Mouse (Mus musculus) forebrain, embryonic 13.5 days (tissue): ENCODE data around the gene Mrto4. TPM values are rescaled to one million over a fixed set of nuclear protein-coding genes. Genes with fewer than 3 reads are reported as not detected.

Source experiments
- ATAC-seq: fragments of 200-750 bp; cut with Nextera tagmentation; 2 replicates; pipeline ENCODE4 v1.8.0; 2017
- H3K27ac ChIP-seq: fragments of 300-500 bp; sonication (generic); 2 replicates; pipeline ENCODE4 v1.5.1; 2015; ENCODE audit warnings: inconsistent platforms, mild to moderate bottlenecking, moderate library complexity
- H3K27me3 ChIP-seq: fragments of 300-500 bp; sonication (generic); 2 replicates; pipeline ENCODE4 v1.6.1; 2015; ENCODE audit warnings: mild to moderate bottlenecking, inconsistent platforms
- H3K36me3 ChIP-seq: fragments of 300-500 bp; sonication (generic); 2 replicates; pipeline ENCODE4 v1.6.1; 2015; ENCODE audit warnings: mild to moderate bottlenecking, inconsistent platforms; ENCODE audit not compliant: poor library complexity, severe bottlenecking
- H3K4me1 ChIP-seq: fragments of 300-500 bp; sonication (generic); 2 replicates; pipeline ENCODE4 v1.6.1; 2015; ENCODE audit warnings: inconsistent platforms
- H3K4me2 ChIP-seq: fragments of 300-500 bp; sonication (generic); 2 replicates; pipeline ENCODE4 v1.6.1; 2015; ENCODE audit warnings: inconsistent platforms, mild to moderate bottlenecking, moderate library complexity
- H3K4me3 ChIP-seq: fragments of 300-500 bp; sonication (generic); 2 replicates; pipeline ENCODE4 v1.5.1; 2015; ENCODE audit warnings: mild to moderate bottlenecking, inconsistent platforms
- H3K9ac ChIP-seq: fragments of 300-500 bp; sonication (generic); 2 replicates; pipeline ENCODE4 v1.6.1; 2015; ENCODE audit warnings: mild to moderate bottlenecking, inconsistent platforms
- H3K9me3 ChIP-seq: fragments of 300-500 bp; sonication (generic); replicated peaks from 2 replicates; pipeline ENCODE4 v1.6.1; 2016; ENCODE audit warnings: inconsistent platforms
- WGBS: fragments of 180-500 bp; shearing (Covaris S2); methylation state at CpG from one replicate; pipeline ENCODE4 v1.1.7; 2015; 5-methylcytosine and 5-hydroxymethylcytosine counted together
- polyA plus RNA-seq: library from polyadenylated mRNA; unstranded; fragments of >200 nt; fragmentation: Nextera tagmentation; extraction: Ambion mirVana; gene quantifications from 2 replicates; pipeline ENCODE4 v1.2.1, GENCODE M21; 2015

The Mrto4 gene
- polyA plus RNA-seq, 1 experiment from 2014 or later, result 119 TPM

DNA sequence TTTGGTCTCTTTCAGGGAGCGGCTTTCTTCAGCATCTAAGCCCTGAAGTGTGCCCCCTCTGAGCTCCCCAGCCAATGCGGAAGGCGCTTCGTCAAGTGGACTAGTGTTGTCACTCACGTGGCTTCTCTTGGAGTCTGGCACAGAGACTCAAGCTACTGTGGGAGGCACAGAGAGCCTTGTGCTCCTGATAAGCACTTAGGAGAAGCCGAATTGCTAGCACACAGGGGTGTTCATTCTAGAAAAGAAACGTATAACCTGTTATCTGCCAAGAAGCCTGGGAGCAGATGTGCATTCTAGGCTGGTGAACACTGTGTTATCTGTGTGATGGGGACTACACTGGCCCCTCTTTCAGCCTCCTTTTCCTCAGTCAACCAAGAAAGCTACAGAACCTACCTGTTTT is 16.9 kb downstream of the Mrto4 start:
- 70% methylated on average over 7 of the region's 7 CpGs for WGBS
- no peak overlapping the region for H3K4me3 ChIP-seq
- H3K9me3 ChIP-seq, result no peaks in the 10 kb centered on the region
- peaks cover 21% of the 10 kb centered on the region for H3K27me3 ChIP-seq
- H3K4me1 ChIP-seq, result no peaks in the 10 kb centered on the region; the same call in 1 of the 2 replicates
- no peak for ATAC-seq
- H3K4me2 ChIP-seq, result no peak overlapping the region
- H3K36me3 ChIP-seq, result no peaks in the 10 kb centered on the region
- no peak overlapping the region for H3K27ac ChIP-seq
- H3K9ac ChIP-seq, result no peak overlapping the region

DNA sequence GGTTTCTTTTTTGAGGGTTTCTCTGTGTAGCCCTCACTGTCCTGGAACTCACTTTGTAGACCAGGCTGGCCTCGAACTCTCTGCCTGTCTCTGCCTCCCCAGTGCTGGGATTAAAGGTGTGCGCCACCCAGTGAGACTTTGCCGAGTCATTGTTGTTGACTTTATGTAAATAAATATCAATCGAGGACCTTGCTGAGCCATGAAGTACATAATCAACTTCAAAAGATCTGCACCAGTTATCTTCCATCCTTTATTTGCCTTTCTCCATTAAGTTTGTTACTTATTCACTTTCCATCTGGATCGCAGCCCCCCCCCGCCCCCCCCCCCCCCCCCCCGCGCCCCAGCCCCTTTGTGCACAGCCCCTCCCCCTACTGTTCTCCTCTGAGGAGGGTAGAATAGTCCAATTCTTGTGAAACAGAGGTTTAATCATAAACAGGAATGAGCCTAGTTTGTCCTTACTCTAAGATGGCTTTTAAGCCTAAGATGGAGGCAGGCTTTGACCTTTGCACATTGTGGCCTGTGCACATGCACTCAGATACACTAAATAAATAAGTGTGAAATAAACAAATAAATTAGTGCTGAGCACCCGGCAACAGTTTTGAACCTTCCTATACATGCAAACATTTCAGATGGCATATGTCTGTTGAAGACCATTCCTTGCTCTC is 17.6 kb downstream of the Mrto4 start:
- no peak for ATAC-seq
- H3K27me3 ChIP-seq, result peaks cover 21% of the 10 kb centered on the region
- 73% methylated on average over 7 of the region's 9 CpGs for WGBS
- no peak overlapping the region for H3K27ac ChIP-seq
- no peaks in the 10 kb centered on the region; the same call in 1 of the 2 replicates for H3K4me1 ChIP-seq
- no peak overlapping the region for H3K9ac ChIP-seq
- H3K4me2 ChIP-seq, result no peak overlapping the region
- no peak overlapping the region for H3K4me3 ChIP-seq
- no peaks in the 10 kb centered on the region for H3K9me3 ChIP-seq
- H3K36me3 ChIP-seq, result no peaks in the 10 kb centered on the region

- Histone ChIP-seq H3K9me3 (no peaks in the 10 kb centered on the region), H3K9ac (no peak overlapping the region), H3K4me3 (no peak overlapping the region), H3K27ac (no peak overlapping the region), H3K27me3 (peaks cover 3% of the 10 kb centered on the region; the same call in 1 of the 2 replicates), H3K4me1 (no peaks in the 10 kb centered on the region), H3K36me3 (no peaks in the 10 kb centered on the region), H3K4me2 (peak overlapping the region; percentile 34)
- WGBS, result 5% methylated on average over 10 of the region's 10 CpGs
- no peak for ATAC-seq
These were observed 21.8 kb downstream of the Mrto4 start for GRCm38 (mm10) chr4:139330605-139331004.

GRCm38 (mm10) chr4:139319740-139320139 is 32.6 kb downstream of the Mrto4 start:
- no peaks in the 10 kb centered on the region for H3K27me3 ChIP-seq
- ATAC-seq, result no peak
- no peak overlapping the region for H3K4me2 ChIP-seq
- H3K9ac ChIP-seq, result no peak overlapping the region
- H3K27ac ChIP-seq, result no peak overlapping the region
- no peak overlapping the region for H3K4me3 ChIP-seq
- H3K36me3 ChIP-seq, result peaks cover 46% of the 10 kb centered on the region
- WGBS, result 90% methylated on average over 4 of the region's 4 CpGs
- no peaks in the 10 kb centered on the region for H3K4me1 ChIP-seq
- no peaks in the 10 kb centered on the region for H3K9me3 ChIP-seq

DNA sequence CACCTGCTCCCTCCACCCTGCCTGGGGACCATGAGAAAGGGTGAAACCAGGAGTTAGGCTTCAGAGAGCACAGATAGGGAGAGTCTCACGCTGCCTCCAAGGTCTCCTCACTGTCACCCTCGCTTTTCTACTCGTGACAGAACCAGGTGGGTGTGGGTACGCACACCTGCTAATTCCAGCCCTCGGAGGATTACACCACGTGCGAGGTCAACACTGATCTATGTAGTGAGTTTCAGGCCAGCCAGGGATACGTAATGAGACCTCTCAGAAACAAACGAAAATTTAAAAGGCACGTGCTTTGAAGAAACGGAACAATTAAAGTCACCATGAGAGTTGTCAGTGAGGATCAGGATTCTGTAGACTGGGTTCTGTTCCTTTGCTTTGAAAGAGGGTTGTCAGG is 33.9 kb downstream of the Mrto4 start:
- no peak overlapping the region for H3K4me2 ChIP-seq
- H3K4me3 ChIP-seq, result no peak overlapping the region
- no peak for ATAC-seq
- peaks cover 56% of the 10 kb centered on the region for H3K36me3 ChIP-seq
- H3K9ac ChIP-seq, result no peak overlapping the region
- no peaks in the 10 kb centered on the region for H3K4me1 ChIP-seq
- no peaks in the 10 kb centered on the region for H3K27me3 ChIP-seq
- no peak overlapping the region for H3K27ac ChIP-seq
- H3K9me3 ChIP-seq, result no peaks in the 10 kb centered on the region
- 93% methylated on average over 11 of the region's 11 CpGs for WGBS

DNA sequence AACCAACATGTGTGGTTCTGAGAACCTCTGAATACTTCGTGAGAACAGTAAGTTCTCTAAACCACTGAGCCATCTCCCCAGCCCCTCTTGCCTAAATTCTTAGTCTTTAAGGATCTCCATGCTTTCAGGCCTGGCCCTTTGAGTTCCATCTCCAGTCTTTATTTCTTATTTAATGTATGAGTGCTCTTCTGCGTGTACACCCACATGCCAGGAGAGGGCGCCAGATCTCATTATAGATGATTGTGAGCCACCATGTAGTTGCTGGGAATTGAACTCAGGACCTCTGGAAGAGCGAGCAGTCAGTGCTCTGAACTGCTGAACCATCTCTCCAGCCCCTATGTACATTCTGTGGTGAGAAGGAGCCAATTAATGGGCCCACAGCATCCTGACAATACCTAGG is 39.7 kb downstream of the Mrto4 start:
- H3K4me2 ChIP-seq, result no peak overlapping the region; the same call in 1 of the 2 replicates
- H3K4me3 ChIP-seq, result no peak overlapping the region
- no peak overlapping the region for H3K9ac ChIP-seq
- no peak for ATAC-seq
- H3K27me3 ChIP-seq, result 0 out of 2 replicates have a peak, but pooled peaks cover 3% of the 10 kb centered on the region
- 52% methylated on average over 4 of the region's 4 CpGs for WGBS
- H3K4me1 ChIP-seq, result peaks cover 26% of the 10 kb centered on the region
- no peak overlapping the region for H3K27ac ChIP-seq
- H3K36me3 ChIP-seq, result peaks cover 36% of the 10 kb centered on the region
- H3K9me3 ChIP-seq, result no peaks in the 10 kb centered on the region

- Histone ChIP-seq H3K4me1 (peaks cover 26% of the 10 kb centered on the region), H3K9me3 (no peaks in the 10 kb centered on the region), H3K36me3 (peaks cover 26% of the 10 kb centered on the region), H3K4me2 (peak overlapping the region; percentile 96), H3K27ac (no peak overlapping the region), H3K9ac (peak overlapping the region; percentile 90), H3K4me3 (peak overlapping the region; percentile 81), H3K27me3 (0 out of 2 replicates have a peak, but pooled peaks cover 3% of the 10 kb centered on the region)
- 16% methylated on average over 14 of the region's 14 CpGs for WGBS
- no peak for ATAC-seq
These were observed 40.7 kb downstream of the Mrto4 start for GRCm38 (mm10) chr4:139311707-139312106.

DNA sequence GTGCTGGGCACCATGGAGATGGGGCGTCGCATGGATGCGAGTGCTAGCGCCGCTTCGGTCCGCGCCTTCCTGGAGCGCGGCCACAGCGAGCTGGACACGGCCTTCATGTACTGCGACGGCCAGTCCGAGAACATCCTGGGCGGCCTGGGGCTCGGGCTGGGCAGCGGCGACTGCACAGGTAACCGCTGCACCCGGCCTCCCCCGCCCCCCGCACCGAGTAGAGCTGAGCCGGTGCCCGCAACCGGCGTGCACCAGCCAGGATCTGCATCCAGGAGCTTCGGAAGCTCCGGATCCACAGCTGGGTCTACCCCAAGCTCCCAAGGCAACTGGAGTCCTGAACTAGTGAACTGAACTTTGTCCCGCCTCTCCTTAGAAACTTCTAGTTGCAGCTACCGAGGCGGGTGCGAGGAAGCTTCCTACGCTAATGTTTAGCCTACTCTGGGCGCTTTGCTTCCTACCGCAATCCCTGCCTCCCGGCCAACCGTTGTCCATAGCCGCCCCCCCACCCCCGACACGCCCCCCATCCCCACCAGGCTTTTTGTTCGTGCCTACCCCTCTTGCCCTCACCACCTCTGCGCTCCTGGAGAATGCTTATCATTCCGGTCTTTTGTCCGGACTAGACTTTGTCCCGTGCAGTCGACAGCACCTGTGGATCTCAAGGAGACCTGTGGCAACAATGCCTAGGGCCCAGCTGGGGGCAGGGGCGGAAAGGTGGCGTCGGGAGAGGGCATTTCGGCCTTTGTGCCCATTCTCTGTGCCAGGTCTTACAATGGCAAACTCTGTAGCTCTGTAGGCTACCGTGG is 41.3 kb downstream of the Mrto4 start:
- peak overlapping the region; percentile 81 for H3K4me3 ChIP-seq
- H3K36me3 ChIP-seq, result peaks cover 28% of the 10 kb centered on the region
- peak overlapping the region; percentile 96 for H3K4me2 ChIP-seq
- H3K9me3 ChIP-seq, result no peaks in the 10 kb centered on the region
- H3K27me3 ChIP-seq, result 0 out of 2 replicates have a peak, but pooled peaks cover 3% of the 10 kb centered on the region
- peak overlapping the region; percentile 25 for H3K27ac ChIP-seq
- whole genome bisulfite sequencing, result under 1% methylated on average over 52 of the region's 53 CpGs
- peaks cover 26% of the 10 kb centered on the region for H3K4me1 ChIP-seq
- H3K9ac ChIP-seq, result peak overlapping the region; percentile 90
- ATAC-seq, result no peak; the same call in 1 of the 2 replicates

GRCm38 (mm10) chr4:139310171-139310898 is 42.0 kb downstream of the Mrto4 start, which contains the start of the genes Pqlc2 and Akr7a5:
Gene Pqlc2, minus strand, starts transcription at chr4:139310708.
Gene Akr7a5, plus strand, starts transcription at chr4:139310744.
- Histone ChIP-seq H3K4me2 (peak within 1 kb of the TSS; percentile 96), H3K27ac (peak within 1 kb of the TSS; percentile 25), H3K4me1 (peaks cover 26% of the 10 kb centered on the region), H3K9ac (peak within 1 kb of the TSS; percentile 90), H3K27me3 (0 out of 2 replicates have a peak, but pooled peaks cover 3% of the 10 kb centered on the region), H3K4me3 (peak within 1 kb of the TSS; percentile 81), H3K36me3 (peaks cover 22% of the 10 kb centered on the region), H3K9me3 (no peaks in the 10 kb centered on the region)
- WGBS, result 0% methylated on average over 61 of the region's 63 CpGs
- ATAC-seq, result peak; percentile 92

- peak overlapping the region; percentile 90 for H3K9ac ChIP-seq
- H3K27me3 ChIP-seq, result 0 out of 2 replicates have a peak, but pooled peaks cover 3% of the 10 kb centered on the region
- H3K4me1 ChIP-seq, result peaks cover 26% of the 10 kb centered on the region
- no peak for ATAC-seq
- 20% methylated on average over 6 of the region's 6 CpGs for WGBS
- H3K4me2 ChIP-seq, result peak overlapping the region; percentile 96
- H3K36me3 ChIP-seq, result peaks cover 22% of the 10 kb centered on the region
- no peaks in the 10 kb centered on the region for H3K9me3 ChIP-seq
- no peak overlapping the region for H3K27ac ChIP-seq
- peak overlapping the region; percentile 81 for H3K4me3 ChIP-seq
These were observed 42.7 kb downstream of the Mrto4 start for GRCm38 (mm10) chr4:139309651-139310050.

- Histone ChIP-seq H3K4me2 (no peak overlapping the region), H3K27me3 (0 out of 2 replicates have a peak, but pooled peaks cover 3% of the 10 kb centered on the region), H3K4me1 (peaks cover 26% of the 10 kb centered on the region), H3K27ac (no peak overlapping the region), H3K4me3 (no peak overlapping the region), H3K9me3 (no peaks in the 10 kb centered on the region), H3K36me3 (peaks cover 15% of the 10 kb centered on the region), H3K9ac (no peak overlapping the region)
- ATAC-seq, result no peak
- 79% methylated on average over 5 of the region's 5 CpGs for WGBS
These were observed 44.5 kb downstream of the Mrto4 start for GRCm38 (mm10) chr4:139307916-139308315.
